In the genomic region with DNA sequence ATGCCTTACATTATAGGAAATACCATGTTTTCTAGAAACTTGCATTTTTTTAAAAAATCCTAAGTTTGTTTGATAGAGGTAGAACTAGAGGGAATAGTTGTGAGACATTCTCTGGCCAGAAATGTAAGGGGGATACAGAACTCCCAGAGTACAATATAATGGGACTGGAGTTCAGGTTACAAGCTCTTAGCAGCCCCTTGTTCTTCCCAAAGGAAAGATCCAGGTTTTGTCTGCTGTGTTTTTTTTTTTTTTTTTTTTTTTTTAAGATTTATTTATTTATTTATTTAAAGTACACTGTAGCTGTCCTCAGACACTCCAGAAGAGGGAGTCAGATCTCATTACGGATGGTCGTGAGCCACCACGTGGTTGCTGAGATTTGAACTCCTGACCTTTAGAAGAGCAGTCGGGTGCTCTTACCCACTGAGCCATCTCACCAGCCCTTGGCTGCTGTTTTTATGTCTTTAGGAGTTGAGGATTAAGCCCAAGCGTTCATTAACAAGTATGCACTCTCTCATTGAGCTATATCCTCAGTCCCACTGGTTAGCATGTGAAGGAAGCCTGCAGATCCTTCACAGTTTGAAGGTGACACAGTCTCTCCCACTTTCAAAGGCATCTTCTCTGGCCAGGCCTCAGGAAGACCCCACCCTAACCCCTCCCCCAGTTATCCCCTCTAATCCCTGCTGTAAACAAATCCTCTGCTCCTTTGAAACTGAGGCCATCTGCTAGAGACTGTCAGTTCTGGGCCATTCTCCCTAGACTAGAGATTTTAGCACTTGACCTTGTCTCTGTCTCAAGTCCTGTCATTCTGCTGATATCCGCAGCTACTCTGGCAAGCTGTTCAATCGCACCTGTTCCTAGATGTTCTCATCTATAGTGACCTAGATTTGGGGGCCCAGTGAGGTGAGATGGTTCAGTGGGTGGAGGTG, we compare ENCODE assay signal across 12 mouse cellular contexts.
"Had no signal": no experiment of that assay in that cellular context is flagged by ENCODE, and none has a peak within 500 bp of the region (broad histone marks: within the 10 kb centered on the region; RNA-seq: fewer than 3 reads in every experiment).

No protein-coding gene starts in this region.

- DNase-seq: kidney, adult 8-10 months; kidney, postnatal 10 days; kidney, postnatal 36 days; layer of hippocampus, postnatal 36 days; left cerebral cortex, postnatal 4 days; liver, postnatal 0 days; lung, embryonic 14.5 days; right cerebral cortex, adult 18-20 months; right cerebral cortex, postnatal 14 days; spleen, adult 18-20 months; thymus, adult 18-20 months; thymus, postnatal 36 days had no signal
